Mouse (Mus musculus) intestine, postnatal 0 days (tissue): Measurements from ENCODE around the gene Ppp1r9b. TPM values are rescaled to one million over a fixed set of nuclear protein-coding genes. Genes with fewer than 3 reads are reported as not detected.
"Not testable (repeated sequence)": the region's sequence is repeated elsewhere in the genome, so short reads cannot be mapped to it uniquely, and the experiment has no call there.

Source experiments
- ATAC-seq: fragments of 200-750 bp; cut with Nextera tagmentation; 2 replicates; pipeline ENCODE4 v1.8.0; 2017; ENCODE audit warnings: mild to moderate bottlenecking, moderate TSS enrichment, moderate library complexity
- H3K27ac ChIP-seq: fragments of 300-500 bp; sonication (generic); 2 replicates; pipeline ENCODE4 v1.5.1; 2014; ENCODE audit warnings: mild to moderate bottlenecking, low read depth, low read length, moderate library complexity
- H3K27me3 ChIP-seq: fragments of 300-500 bp; sonication (generic); replicated peaks from 2 replicates; pipeline ENCODE4 v1.6.1; 2014; ENCODE audit warnings: low read length, mixed read lengths; ENCODE audit not compliant: control insufficient read depth, insufficient read depth
- H3K36me3 ChIP-seq: fragments of 300-500 bp; sonication (generic); 2 replicates; pipeline ENCODE4 v1.6.1; 2014; ENCODE audit warnings: mild to moderate bottlenecking, moderate library complexity; ENCODE audit not compliant: control insufficient read depth, insufficient read depth
- H3K4me1 ChIP-seq: fragments of 300-500 bp; sonication (generic); replicated peaks from 2 replicates; pipeline ENCODE4 v1.6.1; 2014; ENCODE audit warnings: antibody characterized with exemption, low read length, mixed read lengths; ENCODE audit not compliant: control insufficient read depth, insufficient read depth
- H3K4me2 ChIP-seq: fragments of 300-500 bp; sonication (generic); replicated peaks from 2 replicates; pipeline ENCODE4 v1.6.1; 2014; ENCODE audit warnings: low read depth, mild to moderate bottlenecking, moderate library complexity
- H3K4me3 ChIP-seq: fragments of 300-500 bp; sonication (generic); 2 replicates; pipeline ENCODE4 v1.5.1; 2014; ENCODE audit warnings: low read depth, low read length
- H3K9ac ChIP-seq: fragments of 300-500 bp; sonication (generic); 2 replicates; pipeline ENCODE4 v1.6.1; 2014; ENCODE audit warnings: mild to moderate bottlenecking, low read depth, low read length
- H3K9me3 ChIP-seq: fragments of 300-500 bp; sonication (generic); 2 replicates; pipeline ENCODE4 v1.6.1; 2016; ENCODE audit warnings: mixed run types; ENCODE audit not compliant: control insufficient read depth
- CTCF ChIP-seq: sonication (generic); IDR thresholded peaks from 2 replicates; pipeline ENCODE4 v1.5.1; 2016; ENCODE audit warnings: low read depth, mild to moderate bottlenecking, control low read depth, antibody characterized with exemption, moderate library complexity
- WGBS: fragments of 180-500 bp; shearing (Covaris S2); extraction: QIAGEN DNeasy Blood & Tissue Kit; methylation state at CpG from one replicate; pipeline ENCODE4 v1.1.7; 2014; 5-methylcytosine and 5-hydroxymethylcytosine counted together
- polyA plus RNA-seq: library from polyadenylated mRNA; unstranded; fragments of >200 nt; fragmentation: Nextera tagmentation; extraction: Ambion mirVana; gene quantifications from 2 replicates; pipeline ENCODE4 v1.2.1, GENCODE M21; 2015

Ppp1r9b gene
- polyA plus RNA-seq, 1 experiment from 2014 or later: 6.3 TPM

- H3K4me3 ChIP-seq: no peak within 1 kb of the TSS
- no peaks in the 10 kb centered on the region for H3K9me3 ChIP-seq
- H3K27ac ChIP-seq: no peak within 1 kb of the TSS
- H3K4me1 ChIP-seq: no peaks in the 10 kb centered on the region
- peak; percentile 41; the same call in 1 of the 2 replicates for TF ChIP-seq CTCF
- H3K36me3 ChIP-seq: no peaks in the 10 kb centered on the region
- no peaks in the 10 kb centered on the region; the same call in 1 of the 2 replicates for H3K27me3 ChIP-seq
- WGBS: 41% methylated on average over 4 of the region's 4 CpGs
- no peak within 1 kb of the TSS for H3K9ac ChIP-seq
- ATAC-seq: no peak
- no peak within 1 kb of the TSS for H3K4me2 ChIP-seq
Measured at GRCm38 (mm10) chr11:94967419-94967818, 23.4 kb upstream of the Ppp1r9b start, which contains the start of gene Hils1. Gene Hils1, plus strand, starts transcription at chr11:94967593.

GRCm38 (mm10) chr11:94968187-94968586 lies 22.6 kb upstream of the Ppp1r9b start:
- no peak overlapping the region for H3K27ac ChIP-seq
- H3K36me3 ChIP-seq: no peaks in the 10 kb centered on the region
- no peak for ATAC-seq
- WGBS: 80% methylated on average over 7 of the region's 7 CpGs
- no peak for TF ChIP-seq CTCF
- no peaks in the 10 kb centered on the region; the same call in 1 of the 2 replicates for H3K27me3 ChIP-seq
- H3K9ac ChIP-seq: no peak overlapping the region
- H3K4me3 ChIP-seq: no peak overlapping the region
- no peak overlapping the region for H3K4me2 ChIP-seq
- H3K4me1 ChIP-seq: no peaks in the 10 kb centered on the region
- no peaks in the 10 kb centered on the region for H3K9me3 ChIP-seq

- H3K4me2 ChIP-seq, H3K27me3 ChIP-seq, H3K36me3 ChIP-seq, H3K4me1 ChIP-seq, H3K9ac ChIP-seq, H3K9me3 ChIP-seq, H3K4me3 ChIP-seq, H3K27ac ChIP-seq, ATAC-seq: not testable (repeated sequence)
- WGBS: 88% methylated on average over 4 of the region's 4 CpGs
Measured at GRCm38 (mm10) chr11:94969709-94970108, 21.1 kb upstream of the Ppp1r9b start.

DNA sequence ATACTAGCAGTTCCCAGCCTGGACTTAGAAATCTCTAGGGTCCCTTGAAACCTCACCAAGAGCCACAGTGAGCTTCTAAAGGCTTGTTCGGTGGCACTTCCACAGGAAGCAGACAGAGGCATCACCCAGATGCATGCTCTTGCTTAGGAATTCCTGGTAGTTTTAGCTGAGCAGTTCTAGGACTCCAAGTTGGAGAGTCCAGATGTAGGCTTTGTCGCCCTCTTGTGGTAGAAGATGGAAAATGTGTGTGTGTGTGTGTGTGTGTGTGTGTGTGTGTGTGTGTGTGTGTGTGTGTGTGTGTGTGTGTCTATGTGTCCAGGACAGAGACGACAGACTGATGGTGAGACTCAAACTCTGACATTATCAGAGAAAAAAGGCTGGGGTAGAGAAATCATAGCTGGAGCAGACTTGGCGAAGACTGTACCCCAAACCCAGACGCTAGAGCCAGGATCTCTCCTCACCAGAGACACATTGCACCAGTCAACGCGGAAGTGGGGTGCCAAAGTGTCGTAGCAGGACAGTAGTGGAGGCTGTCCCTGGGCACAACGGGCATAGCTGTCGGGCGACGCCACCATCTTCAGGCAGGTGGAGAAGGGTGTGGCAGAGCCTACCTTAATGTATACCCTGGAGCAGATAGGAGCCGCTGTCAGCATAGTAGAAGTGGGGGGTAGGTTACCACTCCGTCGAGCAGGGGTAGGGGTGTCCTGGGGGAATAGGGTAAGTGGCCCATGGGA lies 20.5 kb upstream of the Ppp1r9b start:
- H3K9me3 ChIP-seq: no peaks in the 10 kb centered on the region
- 0 out of 2 replicates have a peak, but pooled peaks have one; percentile 32 for ATAC-seq
- WGBS: 53% methylated on average over 15 of the region's 15 CpGs
- no peaks in the 10 kb centered on the region for H3K36me3 ChIP-seq
- H3K27me3 ChIP-seq: no peaks in the 10 kb centered on the region; the same call in 1 of the 2 replicates
- H3K4me2 ChIP-seq: no peak overlapping the region
- no peak overlapping the region for H3K4me3 ChIP-seq
- no peak overlapping the region for H3K27ac ChIP-seq
- H3K9ac ChIP-seq: no peak overlapping the region
- TF ChIP-seq CTCF: peak; percentile 94
- no peaks in the 10 kb centered on the region for H3K4me1 ChIP-seq

- WGBS: 61% methylated on average over 16 of the region's 16 CpGs
- H3K9ac ChIP-seq: no peak overlapping the region
- H3K4me2 ChIP-seq: no peak overlapping the region
- no peak overlapping the region for H3K4me3 ChIP-seq
- no peak for ATAC-seq
- H3K27me3 ChIP-seq: no peaks in the 10 kb centered on the region; the same call in 1 of the 2 replicates
- no peaks in the 10 kb centered on the region for H3K4me1 ChIP-seq
- H3K36me3 ChIP-seq: no peaks in the 10 kb centered on the region
- H3K9me3 ChIP-seq: no peaks in the 10 kb centered on the region
- TF ChIP-seq CTCF: no peak
- no peak overlapping the region for H3K27ac ChIP-seq
Measured at GRCm38 (mm10) chr11:94971895-94972615, 18.8 kb upstream of the Ppp1r9b start.

GRCm38 (mm10) chr11:94972887-94973286 lies 17.9 kb upstream of the Ppp1r9b start:
- 59% methylated on average over 5 of the region's 5 CpGs for WGBS
- Histone ChIP-seq H3K9ac (no peak overlapping the region), H3K4me3 (no peak overlapping the region), H3K27ac (no peak overlapping the region), H3K27me3 (no peaks in the 10 kb centered on the region; the same call in 1 of the 2 replicates), H3K36me3 (no peaks in the 10 kb centered on the region), H3K9me3 (no peaks in the 10 kb centered on the region), H3K4me1 (no peaks in the 10 kb centered on the region), H3K4me2 (no peak overlapping the region)
- ATAC-seq: no peak
- no peak for TF ChIP-seq CTCF
